Mouse (Mus musculus): ENCODE data around the gene Spata31d1a.
A peak's percentile ranks its signal among the peaks of the same experiment; 100 is the strongest.
"Not testable (repeated sequence)": the region's sequence is repeated elsewhere in the genome, so short reads cannot be mapped to it uniquely, and the experiment has no call there.

Gene Spata31d1a

DNA sequence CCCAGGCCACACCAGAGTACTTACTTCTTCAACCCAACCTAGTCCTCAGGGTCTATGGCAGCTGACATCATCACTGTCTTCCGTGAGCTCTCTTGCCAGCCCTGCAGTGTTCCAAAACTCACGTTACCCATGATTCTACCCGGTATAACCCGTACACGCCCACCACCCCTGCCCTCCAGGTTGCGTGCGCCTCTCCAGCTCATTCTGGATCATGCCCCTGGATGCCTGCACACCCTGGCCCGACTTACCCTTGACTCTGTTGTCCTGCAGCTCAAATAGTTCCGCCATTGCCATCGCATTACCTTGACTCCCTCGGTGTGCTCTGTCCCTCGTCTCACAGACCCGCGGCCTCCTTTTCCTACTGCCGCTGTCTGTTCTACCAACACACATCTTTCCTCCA lies at the start of gene Spata31d1a:
Gene Spata31d1a, minus strand, starts transcription at position 101 of the 400 bp plus-strand sequence.
- no peak for DNase-seq

DNA sequence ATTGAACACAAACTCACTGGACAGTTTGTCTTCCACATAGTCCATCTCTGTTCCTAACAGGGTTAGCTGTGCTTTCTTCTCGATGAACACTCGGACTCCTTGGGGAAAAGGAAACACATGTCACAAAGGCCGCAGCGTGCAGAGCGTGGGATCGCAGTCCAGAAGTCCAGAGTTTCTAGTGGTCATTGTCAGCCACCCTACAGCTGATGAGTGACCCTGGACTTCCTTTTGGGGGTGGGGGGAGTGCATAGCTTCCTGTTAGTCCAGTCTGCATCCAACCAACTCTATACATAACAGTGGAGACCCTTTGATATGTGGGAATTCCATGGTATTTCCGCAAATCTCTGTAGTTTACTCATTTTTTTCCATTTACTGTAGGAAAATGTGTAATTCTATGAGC lies 46.8 kb upstream of the Spata31d1a start:
- DNase-seq: no peak

- no peak for DNase-seq
Observed at GRCm38 (mm10) chr13:59750310-59750709, 40.2 kb upstream of the Spata31d1a start.

DNA sequence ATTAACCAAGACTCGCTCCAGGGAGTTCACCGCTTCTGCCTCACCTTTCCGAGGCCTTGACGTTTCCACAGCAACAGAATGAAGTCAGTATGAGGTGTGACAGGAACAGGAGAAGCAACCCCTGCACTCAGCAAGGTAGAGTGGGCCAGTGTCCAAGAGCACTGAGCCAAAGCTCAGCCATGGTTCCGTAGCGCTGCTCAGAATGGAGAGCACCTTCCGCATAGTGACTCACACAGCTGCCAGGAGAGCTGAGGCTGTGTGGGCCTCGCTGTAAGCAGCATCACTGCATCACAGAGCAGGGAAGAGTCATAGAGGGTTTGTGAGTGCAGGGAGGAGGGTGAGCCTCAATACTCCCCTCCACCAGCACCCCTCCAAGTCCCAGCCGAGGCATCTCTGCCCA lies 36.6 kb upstream of the Spata31d1a start, which contains the start of gene 1700014D04Rik:
Gene 1700014D04Rik, minus strand, starts transcription at position 42 of the 400 bp plus-strand sequence.
- DNase-seq: no peak

DNA sequence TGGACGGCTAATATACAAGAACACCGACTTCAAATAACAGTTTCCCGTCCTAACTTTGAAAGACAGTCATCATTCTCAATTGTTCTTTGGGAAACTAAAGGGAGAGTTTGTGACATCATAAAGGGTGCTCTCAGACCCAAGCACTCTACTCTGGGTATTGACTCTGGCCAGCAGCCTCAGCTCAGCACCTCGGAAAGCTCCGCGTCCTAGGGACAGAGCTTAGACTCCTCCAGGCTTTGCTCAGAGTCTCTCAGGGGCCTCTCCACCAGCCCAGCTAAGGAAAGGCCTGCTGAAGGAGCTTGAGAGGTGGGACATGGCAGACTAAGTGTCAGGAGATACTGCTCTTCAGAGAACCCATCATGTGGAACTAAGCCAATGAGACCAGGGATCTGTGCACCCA lies 36.0 kb upstream of the Spata31d1a start:
- no peak for DNase-seq

DNA sequence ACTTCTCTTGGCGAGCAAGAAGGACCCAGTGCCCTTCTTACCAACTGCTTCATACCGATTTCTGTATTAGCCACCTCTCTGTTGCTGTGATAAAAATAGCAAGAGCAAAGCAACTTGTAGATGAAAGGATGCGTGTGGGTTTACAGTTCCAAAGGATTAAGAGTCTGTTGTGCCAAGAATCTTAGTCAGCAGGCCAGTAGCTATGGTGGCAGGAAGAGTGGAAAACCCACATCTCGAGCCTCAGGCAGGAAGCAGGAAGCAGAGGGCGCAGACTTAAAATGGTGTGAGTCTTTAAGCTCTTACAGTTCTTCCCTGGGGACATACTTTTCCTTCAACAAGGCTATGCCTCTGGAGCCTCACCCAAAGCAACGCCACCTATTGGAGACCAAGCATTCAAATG lies 35.3 kb upstream of the Spata31d1a start:
- DNase-seq: no peak

DNA sequence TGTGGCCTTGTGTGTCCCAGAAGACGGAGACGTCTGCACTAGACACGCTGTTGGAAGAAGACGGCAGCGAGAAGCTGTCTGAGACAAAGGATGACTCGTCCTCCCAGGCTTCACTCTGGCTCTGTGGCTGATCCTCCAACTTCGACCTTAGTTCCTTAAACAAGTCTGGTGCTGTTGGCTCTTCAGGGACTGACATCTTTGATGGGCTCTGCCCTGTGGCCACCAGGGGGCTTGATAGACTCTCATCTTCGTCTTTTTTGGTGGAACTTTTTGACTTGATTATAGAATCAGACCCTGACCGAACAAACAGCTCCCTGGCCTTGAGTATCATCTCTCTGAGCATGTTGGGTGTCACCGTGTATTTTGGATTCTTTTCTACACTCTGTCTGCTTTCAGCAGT lies 31.6 kb upstream of the Spata31d1a start:
- no peak for DNase-seq

DNA sequence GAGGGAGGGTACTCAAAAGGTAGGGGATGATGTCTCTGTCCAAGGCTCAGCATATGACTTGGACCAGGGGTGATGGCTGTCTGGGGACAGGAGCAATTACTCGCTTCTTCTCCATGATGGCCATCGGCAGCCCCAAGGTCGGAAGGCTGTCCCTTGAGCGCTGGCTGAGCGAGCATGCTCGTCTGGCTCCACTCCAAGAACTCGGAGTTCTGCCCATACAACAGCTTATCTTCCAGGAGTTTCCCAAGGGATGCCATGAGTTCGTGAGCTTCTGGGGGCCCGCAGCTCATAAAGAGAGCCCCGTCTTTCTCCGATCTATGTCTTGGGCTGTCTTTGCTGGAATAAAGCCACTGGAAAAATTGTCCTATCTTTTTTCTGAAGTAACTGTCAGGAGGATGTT lies 31.0 kb upstream of the Spata31d1a start:
- DNase-seq: no peak

GRCm38 (mm10) chr13:59739397-59739796 lies 29.3 kb upstream of the Spata31d1a start:
- DNase-seq: no peak

GRCm38 (mm10) chr13:59738455-59738854 lies 28.3 kb upstream of the Spata31d1a start:
- DNase-seq: no peak

DNA sequence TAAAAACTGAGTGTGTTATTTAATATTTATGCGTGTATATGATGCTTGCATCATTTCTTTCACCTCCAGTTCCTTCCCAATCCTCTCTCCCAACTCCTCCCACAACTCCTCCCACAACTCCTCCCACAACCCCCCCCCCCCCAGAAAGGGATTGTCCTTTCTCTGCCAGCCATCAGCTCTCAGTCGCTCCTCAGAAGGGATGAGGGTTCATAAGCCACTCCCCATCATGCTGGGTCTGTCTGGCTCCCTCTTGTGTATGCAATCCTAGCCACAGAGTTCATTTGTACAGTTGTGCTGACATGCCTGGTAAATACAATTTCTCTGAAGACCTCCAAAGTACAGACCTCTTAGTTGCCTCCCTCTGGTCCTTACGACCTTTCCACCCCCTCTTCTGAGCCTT lies 25.1 kb upstream of the Spata31d1a start:
- DNase-seq: no peak

DNA sequence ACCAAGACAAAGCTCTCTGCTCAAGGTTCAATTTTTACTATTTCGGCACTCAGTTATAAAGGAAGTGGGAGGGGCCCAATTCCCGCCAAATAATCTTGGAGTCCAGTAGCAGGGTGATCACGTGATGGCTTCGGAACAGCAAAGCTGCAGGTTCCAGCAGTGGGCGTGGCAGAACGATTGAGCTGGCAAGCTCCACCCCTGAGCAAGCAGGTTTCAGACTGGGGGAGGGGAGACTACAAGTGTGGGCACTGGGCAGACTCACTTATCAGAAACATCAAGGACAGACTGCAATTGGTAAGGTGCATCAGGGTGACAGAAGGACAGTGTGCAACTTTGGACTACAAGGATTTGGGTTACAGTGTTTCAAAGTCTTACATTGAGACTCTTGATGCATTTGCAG lies 24.2 kb upstream of the Spata31d1a start:
- not testable (repeated sequence) for DNase-seq

DNA sequence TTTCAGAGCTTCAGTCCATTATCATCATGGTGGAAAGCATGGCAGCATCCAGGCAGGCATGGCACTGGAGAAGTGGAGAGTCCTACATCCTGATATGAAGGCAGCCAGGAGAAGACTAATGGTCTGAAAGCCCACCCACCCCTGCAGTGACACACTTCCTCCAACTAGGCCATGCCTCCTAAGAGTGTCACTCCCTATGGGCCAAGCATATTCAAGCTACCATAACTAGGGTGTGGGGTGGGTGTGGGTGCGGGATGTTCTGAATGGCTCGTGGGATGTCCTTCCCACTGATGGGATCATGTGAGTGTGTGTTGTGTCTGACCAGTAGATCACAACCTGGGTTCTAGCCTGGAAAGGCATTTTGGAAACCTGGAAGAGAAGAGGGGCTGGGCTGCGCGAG lies 23.8 kb upstream of the Spata31d1a start:
- DNase-seq: no peak

DNA sequence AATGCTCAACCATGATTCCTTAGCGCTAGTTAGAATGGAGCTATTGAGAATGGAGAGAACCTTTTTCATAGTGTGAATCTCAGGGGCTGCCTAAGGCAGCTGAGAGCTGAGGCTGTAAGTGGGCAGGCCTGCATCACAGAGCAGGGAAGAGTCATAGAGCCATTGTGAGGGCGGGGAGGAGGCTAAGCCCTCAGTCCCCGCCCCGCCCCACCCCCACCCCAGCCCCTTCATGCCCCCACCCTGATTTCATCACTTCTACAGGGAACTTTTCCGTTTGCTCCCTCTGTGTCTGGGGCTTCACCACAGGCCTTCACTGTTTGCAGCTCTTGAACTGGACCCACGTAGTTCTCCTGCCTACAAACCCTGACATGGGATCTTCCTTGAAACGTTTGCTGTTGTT lies 21.5 kb upstream of the Spata31d1a start, which contains the start of gene Spata31d1d:
Gene Spata31d1d, minus strand, starts transcription at position 101 of the 400 bp plus-strand sequence.
- DNase-seq: no peak

- DNase-seq: peak; percentile 75
Observed at GRCm38 (mm10) chr13:59728378-59729093, 18.4 kb upstream of the Spata31d1a start.

- DNase-seq: no peak
Observed at GRCm38 (mm10) chr13:59726139-59726867, 16.2 kb upstream of the Spata31d1a start.

DNA sequence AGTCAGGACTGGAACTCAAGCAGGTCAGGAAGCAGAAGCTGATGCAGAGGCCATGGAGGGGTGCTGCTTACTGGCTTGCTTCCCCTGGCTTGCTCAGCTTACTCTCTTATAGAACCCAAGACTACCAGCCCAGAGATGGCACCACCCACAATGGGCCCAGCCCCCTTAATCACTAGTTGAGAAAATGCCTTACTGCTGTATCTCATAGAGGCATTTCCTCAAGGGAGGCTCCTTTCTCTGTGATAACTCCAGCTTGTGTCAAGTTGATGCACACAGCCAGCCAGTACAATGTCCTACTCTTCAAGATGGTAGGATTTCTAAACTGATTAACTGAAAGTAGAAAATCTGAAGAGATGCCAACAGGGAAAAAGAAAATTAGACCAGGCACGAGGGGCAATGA lies 12.0 kb upstream of the Spata31d1a start:
- DNase-seq: not testable (repeated sequence)

DNA sequence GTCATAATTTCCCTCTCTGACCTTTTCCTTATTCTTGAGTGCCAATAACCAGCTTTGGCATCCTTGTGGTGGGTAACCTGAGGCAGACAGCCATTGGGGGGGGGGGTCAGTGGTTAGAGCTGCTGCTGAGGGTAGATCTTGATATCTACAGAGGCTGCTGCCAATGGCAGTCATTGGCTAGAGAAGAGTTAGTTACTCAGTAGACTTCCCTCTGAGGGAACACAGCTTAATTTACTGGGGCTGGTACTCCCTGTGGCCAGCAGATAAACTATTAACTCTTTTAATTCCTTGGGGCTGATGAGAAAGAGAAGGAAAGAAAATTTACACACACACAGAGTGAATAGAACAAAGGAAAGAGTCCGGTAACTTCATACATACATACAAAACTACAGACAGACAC lies 9.3 kb upstream of the Spata31d1a start:
- no peak for DNase-seq

GRCm38 (mm10) chr13:59718857-59719440 lies 8.8 kb upstream of the Spata31d1a start:
- DNase-seq: not testable (repeated sequence)

DNA sequence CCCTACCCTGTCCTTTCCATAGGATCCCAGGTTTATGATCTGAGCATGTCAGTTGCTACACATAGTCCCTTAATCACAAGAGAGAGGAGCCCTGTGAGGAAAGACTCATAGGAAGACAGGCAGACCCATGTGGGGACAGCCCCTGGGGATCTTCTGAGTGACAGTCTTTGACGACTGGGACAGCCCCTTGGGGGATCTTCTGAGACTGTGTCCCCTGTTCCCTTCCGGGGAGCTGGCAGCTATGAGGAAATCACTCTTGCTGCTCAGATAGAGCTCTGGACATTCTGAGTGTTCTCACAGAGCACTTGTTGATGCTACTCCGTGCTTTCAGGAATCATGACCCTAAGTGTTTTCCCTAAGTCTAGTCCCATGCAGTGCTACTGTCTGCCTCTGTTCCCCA lies 3.6 kb upstream of the Spata31d1a start:
- DNase-seq: no peak

- DNase-seq: not testable (repeated sequence)
Observed at GRCm38 (mm10) chr13:59711984-59712383, 1.9 kb upstream of the Spata31d1a start, which contains the start of gene Spata31d1b. TSS of gene Spata31d1b (plus strand) at chr13:59712284.

GRCm38 (mm10) chr13:59704562-59704961 lies 5.6 kb downstream of the Spata31d1a start:
- no peak for DNase-seq

GRCm38 (mm10) chr13:59703514-59703913 lies 6.6 kb downstream of the Spata31d1a start:
- no peak for DNase-seq

DNA sequence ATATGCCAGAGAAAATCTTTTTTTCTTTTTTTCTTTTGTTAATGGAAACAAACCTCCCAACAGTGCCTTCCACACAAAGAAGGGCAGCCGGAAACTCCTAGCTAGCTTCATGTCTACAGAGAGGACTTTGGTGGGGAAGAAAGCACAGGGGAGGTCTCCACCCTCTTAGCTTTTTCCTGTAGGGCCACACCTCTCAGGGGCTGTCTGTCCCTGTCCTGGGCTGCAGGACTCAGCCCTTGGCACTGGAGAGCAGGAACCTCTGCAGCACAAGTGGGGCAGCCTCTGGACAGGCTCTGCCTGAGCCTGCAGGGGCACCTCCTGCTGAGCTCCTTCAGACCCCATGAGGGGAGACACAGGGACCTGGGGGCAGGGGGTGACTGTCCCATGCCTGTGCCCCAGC lies 10.0 kb downstream of the Spata31d1a start:
- DNase-seq: not testable (repeated sequence)
